11 mouse cellular contexts compared by ENCODE assay signal in genomic region chr11:20957766-20958165, GRCm38 (mm10).
A peak's percentile ranks its signal among the peaks of the same experiment; 100 is the strongest.
DNase-seq lines count a peak whose midpoint lies in the region; ATAC-seq and TF ChIP-seq lines count a peak whose summit lies in the region.
"Had no signal": no experiment of that assay in that cellular context is flagged by ENCODE, and none has a peak within 500 bp of the region (broad histone marks: within the 10 kb centered on the region; RNA-seq: fewer than 3 reads in every experiment).

No protein-coding gene starts in this region.

- H3K4me3 ChIP-seq in ES-E14 (ENCODE audit: insufficient read depth in 1 of 2, low read depth in 1 of 2, low read length in 2 of 2, poor library complexity in 1 of 2, severe bottlenecking in 1 of 2): no peak overlapping the region; a peak in 1 of 4 replicates
- H3K4me3 ChIP-seq in liver, embryonic 12.5 days: no peak overlapping the region
- no peak overlapping the region for H3K4me3 ChIP-seq in hindbrain, embryonic 14.5 days (replicated peaks; ENCODE audit: low read length)

- in situ Hi-C loops in ES-E14 (cut with MboI; ENCODE audit: low sequenced_read_pairs in 2 of 2, unreplicated experiment in 2 of 2): no loop called here

- peak overlapping the region; percentile 21; the same call in 1 of the 2 replicates for H3K4me2 ChIP-seq in liver, embryonic 12.5 days
- no peak overlapping the region for H3K4me2 ChIP-seq in hindbrain, embryonic 14.5 days (replicated peaks)

- peak overlapping the region; percentile 53; the same call in 1 of the 2 replicates for H3K9ac ChIP-seq in ES-E14 (ENCODE audit: insufficient read depth, low read depth, low read length, poor library complexity, severe bottlenecking)
- H3K9ac ChIP-seq in liver, embryonic 12.5 days: no peak overlapping the region
- H3K9ac ChIP-seq in hindbrain, embryonic 14.5 days: no peak overlapping the region

- H3K9me3 ChIP-seq in ES-E14 (ENCODE audit: control insufficient read depth, insufficient read depth, low read depth, low read length): no peaks in the 10 kb centered on the region
- H3K9me3 ChIP-seq in liver, embryonic 12.5 days (replicated peaks): no peaks in the 10 kb centered on the region
- H3K9me3 ChIP-seq in hindbrain, embryonic 14.5 days (ENCODE audit: control insufficient read depth, low read length): no peaks in the 10 kb centered on the region

- no peaks in the 10 kb centered on the region for H3K36me3 ChIP-seq in ES-E14 (ENCODE audit: control insufficient read depth, insufficient read depth, low read length, poor library complexity, severe bottlenecking)
- H3K36me3 ChIP-seq in liver, embryonic 12.5 days: no peaks in the 10 kb centered on the region
- no peaks in the 10 kb centered on the region for H3K36me3 ChIP-seq in hindbrain, embryonic 14.5 days (replicated peaks; ENCODE audit: control insufficient read depth, insufficient read depth)

- H3K27me3 ChIP-seq in liver, embryonic 12.5 days (replicated peaks): peaks cover 9% of the 10 kb centered on the region; the same call in 1 of the 2 replicates
- H3K27me3 ChIP-seq in hindbrain, embryonic 14.5 days (ENCODE audit: control insufficient read depth, insufficient read depth, low read length): no peaks in the 10 kb centered on the region

- no peak for ATAC-seq in liver, embryonic 12.5 days
- no peak for ATAC-seq in hindbrain, embryonic 14.5 days (ENCODE audit: low FRiP score)

- DNase-seq in kidney, adult 11 months: peak; percentile 8
- DNase-seq in kidney, postnatal 36 days: no peak
- no peak for DNase-seq in ES-E14 (ENCODE audit: low read depth, low spot score)
- peak; percentile 28 to 64 for DNase-seq in gastrocnemius, adult 8-10 months (ENCODE audit: low spot score in 2 of 2)
- no peak for DNase-seq in ovary, postnatal 14 days (ENCODE audit: low spot score)
- no peak for DNase-seq in ovary, postnatal 36 days (ENCODE audit: low spot score)
- no peak for DNase-seq in hindbrain, embryonic 14.5 days (ENCODE audit: low spot score)
- DNase-seq: adrenal gland, postnatal 25 days; right cerebral cortex, postnatal 14 days; thymus, postnatal 4 days had no signal

- no peak overlapping the region for H3K27ac ChIP-seq in ES-E14 (ENCODE audit: insufficient read depth, low read depth, low read length, poor library complexity, severe bottlenecking)
- peak overlapping the region; percentile 43; the same call in 1 of the 2 replicates for H3K27ac ChIP-seq in liver, embryonic 12.5 days
- no peak overlapping the region for H3K27ac ChIP-seq in hindbrain, embryonic 14.5 days

- 39% methylated on average over 2 of the region's 2 CpGs for WGBS in liver, embryonic 12.5 days (ENCODE audit: insufficient replicate concordance)
- WGBS in hindbrain, embryonic 14.5 days: 80% methylated on average over 2 of the region's 2 CpGs

- peaks cover 3 to 23% of the 10 kb centered on the region in 2 experiments; a peak in 3 of 4 replicates for H3K4me1 ChIP-seq in ES-E14 (ENCODE audit: control insufficient read depth in 2 of 2, insufficient read depth in 2 of 2, low read length in 2 of 2, poor library complexity in 1 of 2)
- peaks cover 14% of the 10 kb centered on the region for H3K4me1 ChIP-seq in liver, embryonic 12.5 days
- H3K4me1 ChIP-seq in hindbrain, embryonic 14.5 days (replicated peaks; ENCODE audit: control insufficient read depth, insufficient read depth, low read length): no peaks in the 10 kb centered on the region

TF ChIP-seq in ES-E14, 5 proteins besides CTCF, POLR2A, EP300 and RAD21:
- TF ChIP-seq HCFC1 (IDR thresholded peaks at IDR 0.05; ENCODE audit: borderline replicate concordance, insufficient read depth, low read length) (no peak), ZC3H11A (IDR thresholded peaks at IDR 0.05; ENCODE audit: borderline replicate concordance, low read depth, low read length) (no peak), MAFK (IDR thresholded peaks at IDR 0.05; ENCODE audit: insufficient read depth, low read depth, low read length) (no peak), ZNF384 (IDR thresholded peaks at IDR 0.05; ENCODE audit: low read depth, low read length) (no peak)

Comparison
In these comparisons a context has a peak if more than half of its experiments do, and no peak if none do; other contexts are left out.
1. DNase-seq: peak in kidney, adult 11 months (single experiment) and gastrocnemius, adult 8-10 months (2 of 2); none in kidney, postnatal 36 days (0 of 2), ES-E14 (single experiment), ovary, postnatal 14 days (single experiment), ovary, postnatal 36 days (single experiment) and hindbrain, embryonic 14.5 days (single experiment).